Mouse (Mus musculus) hindbrain, embryonic 16.5 days (tissue): ENCODE data around the gene Gm2115. TPM values are rescaled to one million over a fixed set of nuclear protein-coding genes. Genes with fewer than 3 reads are reported as not detected.

Source experiments
- ATAC-seq: fragments of 200-750 bp; cut with Nextera tagmentation; 2 replicates; pipeline ENCODE4 v1.8.0; 2017; ENCODE audit warnings: moderate TSS enrichment, moderate library complexity
- H3K27ac ChIP-seq: fragments of 300-500 bp; sonication (generic); 2 replicates; pipeline ENCODE4 v1.5.1; 2014; ENCODE audit warnings: low read depth, mild to moderate bottlenecking, control low read depth, low read length, moderate library complexity
- H3K27me3 ChIP-seq: fragments of 300-500 bp; sonication (generic); replicated peaks from 2 replicates; pipeline ENCODE4 v1.6.1; 2014; ENCODE audit warnings: low read length; ENCODE audit not compliant: control insufficient read depth, insufficient read depth
- H3K36me3 ChIP-seq: fragments of 300-500 bp; sonication (generic); 2 replicates; pipeline ENCODE4 v1.6.1; 2014; ENCODE audit warnings: mild to moderate bottlenecking, low read length, moderate library complexity, mixed read lengths; ENCODE audit not compliant: control insufficient read depth, insufficient read depth
- H3K4me1 ChIP-seq: fragments of 300-500 bp; sonication (generic); 2 replicates; pipeline ENCODE4 v1.6.1; 2014; ENCODE audit warnings: low read depth, low read length; ENCODE audit not compliant: control insufficient read depth, insufficient read depth
- H3K4me2 ChIP-seq: fragments of 300-500 bp; sonication (generic); 2 replicates; pipeline ENCODE4 v1.6.1; 2014; ENCODE audit warnings: mild to moderate bottlenecking, low read length, control low read depth, moderate library complexity
- H3K4me3 ChIP-seq: fragments of 300-500 bp; sonication (generic); 2 replicates; pipeline ENCODE4 v1.5.1; 2014; ENCODE audit warnings: mild to moderate bottlenecking, low read length, control low read depth, moderate library complexity
- H3K9ac ChIP-seq: fragments of 300-500 bp; sonication (generic); 2 replicates; pipeline ENCODE4 v1.6.1; 2014; ENCODE audit warnings: low read depth, mild to moderate bottlenecking, control low read depth, low read length, moderate library complexity
- H3K9me3 ChIP-seq: fragments of 300-500 bp; sonication (generic); 2 replicates; pipeline ENCODE4 v1.6.1; 2014; ENCODE audit warnings: mild to moderate bottlenecking, low read length, moderate library complexity; ENCODE audit not compliant: control insufficient read depth
- WGBS: fragments of 180-500 bp; shearing (Covaris S2); extraction: QIAGEN DNeasy Blood & Tissue Kit; methylation state at CpG from one replicate; pipeline ENCODE4 v1.1.7; 2014; 5-methylcytosine and 5-hydroxymethylcytosine counted together
- polyA plus RNA-seq: library from polyadenylated mRNA; unstranded; fragments of >200 nt; fragmentation: Nextera tagmentation; extraction: Ambion mirVana; gene quantifications from 2 replicates; pipeline ENCODE4 v1.2.1, GENCODE M21; 2015

The Gm2115 gene
- polyA plus RNA-seq, 1 experiment from 2014 or later: 1.9 TPM

DNA sequence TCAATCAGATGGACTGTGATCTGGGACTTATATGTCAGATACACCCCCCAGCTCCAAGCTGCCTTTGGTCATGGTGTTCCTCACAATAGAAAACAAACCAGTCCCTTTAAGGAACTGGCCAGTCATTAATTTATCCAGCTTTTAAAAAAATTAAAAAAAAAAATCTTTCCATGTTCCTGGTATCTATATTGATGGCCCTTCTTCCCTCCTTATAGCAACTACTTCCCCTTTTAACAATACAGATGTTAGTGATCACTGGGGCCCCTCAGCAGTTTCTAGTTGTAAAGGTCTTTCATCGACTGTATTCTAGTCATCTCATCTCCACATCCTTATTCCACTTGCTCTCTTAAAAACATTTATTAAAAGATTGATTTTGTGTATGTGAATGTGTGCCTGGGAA is 82.9 kb downstream of the Gm2115 start:
- no peak overlapping the region for H3K27ac ChIP-seq
- H3K4me1 ChIP-seq: no peaks in the 10 kb centered on the region; the same call in 1 of the 2 replicates
- ATAC-seq: no peak
- H3K4me3 ChIP-seq: no peak overlapping the region
- WGBS: 91% methylated on average over 1 of the region's 1 CpGs
- no peaks in the 10 kb centered on the region for H3K36me3 ChIP-seq
- H3K27me3 ChIP-seq: no peaks in the 10 kb centered on the region
- no peak overlapping the region for H3K4me2 ChIP-seq
- H3K9ac ChIP-seq: no peak overlapping the region
- no peaks in the 10 kb centered on the region for H3K9me3 ChIP-seq

DNA sequence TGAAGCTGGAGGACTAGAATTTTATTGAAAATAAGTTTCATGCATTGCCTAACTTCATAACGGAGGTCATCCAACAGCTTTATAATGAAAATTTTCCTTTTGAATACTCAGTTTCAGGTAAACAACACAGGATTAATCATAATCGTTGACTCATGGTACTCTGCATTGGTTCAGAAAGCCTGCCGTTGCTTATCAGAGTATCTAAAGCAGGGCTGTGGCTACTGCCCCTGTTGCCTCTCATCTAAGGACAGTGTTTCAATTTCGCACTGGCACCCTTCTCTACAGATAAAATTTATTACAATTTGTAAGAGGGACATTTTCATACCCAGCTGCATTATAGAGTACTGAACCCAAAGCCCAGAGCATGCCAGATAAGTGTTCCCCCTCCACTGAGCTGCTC is 83.7 kb downstream of the Gm2115 start:
- no peak for ATAC-seq
- H3K9me3 ChIP-seq: no peaks in the 10 kb centered on the region
- H3K9ac ChIP-seq: no peak overlapping the region
- H3K36me3 ChIP-seq: no peaks in the 10 kb centered on the region
- H3K27ac ChIP-seq: no peak overlapping the region
- H3K4me1 ChIP-seq: no peaks in the 10 kb centered on the region
- no peak overlapping the region for H3K4me3 ChIP-seq
- 92% methylated on average over 4 of the region's 4 CpGs for WGBS
- H3K27me3 ChIP-seq: no peaks in the 10 kb centered on the region
- H3K4me2 ChIP-seq: no peak overlapping the region

DNA sequence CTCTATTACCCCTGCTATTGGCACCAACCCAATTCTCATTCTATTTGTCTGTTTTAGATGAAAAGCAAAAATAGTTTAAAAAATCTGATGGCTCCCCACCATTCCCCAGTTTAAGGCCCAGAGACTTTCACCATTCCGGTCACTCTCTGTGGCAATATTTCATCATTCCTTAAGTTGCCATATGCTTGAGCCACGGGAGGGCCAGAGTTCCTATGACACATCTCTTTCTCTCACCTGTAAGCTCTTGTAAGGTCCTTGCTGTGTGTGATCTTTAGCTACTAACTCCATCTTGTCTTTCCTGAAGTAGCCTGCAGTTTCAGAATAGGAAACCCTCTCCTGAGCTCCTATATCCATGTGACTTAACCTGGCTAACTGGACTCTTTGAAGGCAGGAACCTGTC is 90.2 kb downstream of the Gm2115 start:
- H3K9ac ChIP-seq: no peak overlapping the region
- no peak overlapping the region for H3K27ac ChIP-seq
- H3K9me3 ChIP-seq: no peaks in the 10 kb centered on the region
- no peak overlapping the region for H3K4me3 ChIP-seq
- H3K27me3 ChIP-seq: no peaks in the 10 kb centered on the region
- 91% methylated on average over 2 of the region's 2 CpGs for WGBS
- H3K4me2 ChIP-seq: no peak overlapping the region
- H3K36me3 ChIP-seq: no peaks in the 10 kb centered on the region
- H3K4me1 ChIP-seq: no peaks in the 10 kb centered on the region
- no peak for ATAC-seq

DNA sequence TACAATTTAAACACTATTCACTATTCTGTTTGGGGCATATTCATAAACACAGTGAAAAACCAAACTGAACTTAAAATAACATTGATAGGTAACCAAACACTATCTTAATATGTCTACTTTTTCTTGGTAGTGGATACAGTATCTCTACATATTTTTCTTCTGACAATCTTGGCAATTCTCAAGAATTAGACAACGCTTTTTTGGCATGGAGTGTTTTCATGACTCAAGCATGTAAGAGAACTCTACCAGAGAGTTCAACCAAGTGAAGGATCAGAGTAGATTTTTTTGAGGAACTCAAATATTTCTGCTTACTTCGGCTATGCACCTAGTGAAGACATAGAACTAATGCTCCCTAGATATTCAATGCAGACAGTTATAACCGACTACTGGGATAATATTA is 92.2 kb downstream of the Gm2115 start:
- Histone ChIP-seq H3K4me2 (no peak overlapping the region), H3K4me3 (no peak overlapping the region), H3K9ac (no peak overlapping the region), H3K27me3 (no peaks in the 10 kb centered on the region), H3K9me3 (no peaks in the 10 kb centered on the region), H3K27ac (no peak overlapping the region), H3K36me3 (no peaks in the 10 kb centered on the region), H3K4me1 (no peaks in the 10 kb centered on the region)
- ATAC-seq: no peak
- 96% methylated on average over 3 of the region's 3 CpGs for WGBS

DNA sequence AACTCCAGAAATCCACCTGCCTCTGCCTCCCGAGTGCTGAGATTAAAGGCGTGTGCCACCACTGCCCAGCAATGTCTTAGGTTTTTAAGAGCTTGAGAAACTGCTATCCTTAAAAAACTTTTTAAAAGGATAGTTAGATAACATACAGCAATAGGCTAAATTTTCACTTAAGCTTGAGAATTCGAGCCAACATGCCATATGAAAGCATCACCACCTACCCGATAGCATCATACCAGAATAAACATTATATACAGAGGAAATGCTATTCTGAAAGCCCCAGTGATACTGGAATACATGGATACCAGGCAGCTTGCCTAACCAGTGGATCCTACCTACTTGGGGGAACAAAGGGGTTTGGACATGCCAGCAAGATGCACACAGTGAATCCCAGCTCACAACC is 95.0 kb downstream of the Gm2115 start:
- no peaks in the 10 kb centered on the region for H3K36me3 ChIP-seq
- H3K4me1 ChIP-seq: no peaks in the 10 kb centered on the region
- no peak for ATAC-seq
- H3K4me3 ChIP-seq: no peak overlapping the region
- H3K9me3 ChIP-seq: no peaks in the 10 kb centered on the region
- 98% methylated on average over 4 of the region's 4 CpGs for WGBS
- H3K9ac ChIP-seq: no peak overlapping the region
- H3K27me3 ChIP-seq: no peaks in the 10 kb centered on the region
- H3K27ac ChIP-seq: no peak overlapping the region
- H3K4me2 ChIP-seq: no peak overlapping the region

DNA sequence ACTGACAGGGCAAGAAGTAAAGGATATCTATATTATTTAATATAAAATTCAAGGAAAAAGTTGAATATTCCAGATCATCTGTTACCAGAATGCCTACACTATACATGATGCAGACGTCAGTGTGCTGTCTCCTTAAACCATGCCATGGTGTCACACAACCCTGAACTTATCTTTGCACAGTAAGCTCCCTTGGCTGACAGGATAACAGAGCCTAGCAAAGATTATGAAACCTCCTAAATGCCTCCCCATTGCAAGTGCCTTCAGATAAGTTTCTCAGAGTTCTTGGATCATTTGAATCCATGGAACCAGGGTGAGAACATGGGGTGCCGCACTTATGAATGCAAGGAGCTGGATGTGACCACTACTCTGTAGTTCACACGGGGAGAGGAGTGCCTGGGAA is 103.1 kb downstream of the Gm2115 start:
- WGBS: 95% methylated on average over 3 of the region's 3 CpGs
- Histone ChIP-seq H3K4me2 (no peak overlapping the region), H3K36me3 (no peaks in the 10 kb centered on the region), H3K9ac (no peak overlapping the region), H3K27ac (no peak overlapping the region), H3K27me3 (no peaks in the 10 kb centered on the region), H3K4me1 (no peaks in the 10 kb centered on the region), H3K4me3 (no peak overlapping the region), H3K9me3 (no peaks in the 10 kb centered on the region)
- no peak for ATAC-seq

Other genes starting within 250 kb of the Gm2115 start
- gene Arnt2, start 118.8 kb upstream of the Gm2115 start, polyA plus RNA-seq: 53.8 and 72.4 TPM in 2 replicates
- 15.7 and 15.9 TPM in 2 replicates for gene Fah, start 77.8 kb downstream of the Gm2115 start, polyA plus RNA-seq
- 170 and 173 TPM in 2 replicates for gene Zfand6, start 161.0 kb downstream of the Gm2115 start, polyA plus RNA-seq